Mouse (Mus musculus) E14TG2a.4 (cell line): ENCODE measurements around the gene Ifnar2.

ENCODE experiments used
- CTCF ChIP-seq: conservative IDR thresholded peaks from 2 replicates; pipeline ENCODE4 v1.5.1; 2014; ENCODE audit warnings: low read length
- NANOG ChIP-seq: IDR thresholded peaks from 2 replicates; pipeline ENCODE4 v1.6.1; 2014; ENCODE audit warnings: borderline replicate concordance, low read length, mixed read lengths
- POU5F1 ChIP-seq: IDR thresholded peaks from 2 replicates; pipeline ENCODE4 v1.6.1; 2014; ENCODE audit warnings: low read length, borderline replicate concordance

DNA sequence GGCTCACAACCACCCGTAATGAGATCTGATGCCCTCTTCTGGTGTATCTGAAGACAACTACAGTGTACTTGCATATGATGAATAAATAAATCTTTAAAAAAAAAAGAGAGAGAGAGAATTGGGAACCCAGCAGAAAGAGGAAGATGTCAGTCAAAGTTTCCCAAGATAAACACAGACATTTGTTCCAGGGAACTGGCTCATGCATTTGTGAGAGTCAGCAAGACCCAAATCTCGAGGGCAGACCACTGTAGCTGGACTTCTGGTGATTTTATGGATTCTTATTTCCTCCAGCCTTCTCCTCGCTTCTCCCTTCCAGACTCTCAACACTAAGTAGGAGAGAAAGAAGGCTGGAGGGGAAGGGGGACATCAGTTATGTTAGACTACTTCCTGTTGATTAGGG, 65.5 kb downstream of the Ifnar2 start:
- no peak for TF ChIP-seq CTCF
- no peak for TF ChIP-seq NANOG
- no peak for TF ChIP-seq POU5F1
